Mouse (Mus musculus) heart, embryonic 11.5 days (tissue): ENCODE data around the gene Myl6. TPM values are rescaled to one million over a fixed set of nuclear protein-coding genes. Genes with fewer than 3 reads are reported as not detected.

Source experiments
- ATAC-seq: fragments of 200-750 bp; cut with Nextera tagmentation; replicated peaks from 2 replicates; pipeline ENCODE4 v1.8.0; 2017; ENCODE audit warnings: moderate library complexity; ENCODE audit not compliant: insufficient number of reproducible peaks, low FRiP score, low TSS enrichment
- H3K27ac ChIP-seq: fragments of 300-500 bp; sonication (generic); 2 replicates; pipeline ENCODE4 v1.5.1; 2014; ENCODE audit warnings: mild to moderate bottlenecking, low read depth, low read length
- H3K27me3 ChIP-seq: fragments of 300-500 bp; sonication (generic); 2 replicates; pipeline ENCODE4 v1.6.1; 2014; ENCODE audit warnings: mild to moderate bottlenecking, low read length, mixed read lengths; ENCODE audit not compliant: control insufficient read depth, insufficient read depth
- H3K36me3 ChIP-seq: fragments of 300-500 bp; sonication (generic); 2 replicates; pipeline ENCODE4 v1.6.1; 2014; ENCODE audit warnings: mild to moderate bottlenecking, low read length, moderate library complexity, mixed read lengths; ENCODE audit not compliant: control insufficient read depth, insufficient read depth
- H3K4me1 ChIP-seq: fragments of 300-500 bp; sonication (generic); 2 replicates; pipeline ENCODE4 v1.6.1; 2014; ENCODE audit warnings: low read length; ENCODE audit not compliant: control insufficient read depth, insufficient read depth
- H3K4me2 ChIP-seq: fragments of 300-500 bp; sonication (generic); 2 replicates; pipeline ENCODE4 v1.6.1; 2014; ENCODE audit warnings: mild to moderate bottlenecking, moderate library complexity
- H3K4me3 ChIP-seq: fragments of 300-500 bp; sonication (generic); 2 replicates; pipeline ENCODE4 v1.5.1; 2014; ENCODE audit warnings: low read depth, low read length
- H3K9ac ChIP-seq: fragments of 300-500 bp; sonication (generic); 2 replicates; pipeline ENCODE4 v1.6.1; 2014; ENCODE audit warnings: mild to moderate bottlenecking, low read depth, low read length, moderate library complexity
- H3K9me3 ChIP-seq: fragments of 300-500 bp; sonication (generic); replicated peaks from 2 replicates; pipeline ENCODE4 v1.6.1; 2016; ENCODE audit warnings: low read length; ENCODE audit not compliant: control insufficient read depth
- WGBS: fragments of 180-500 bp; shearing (Covaris S2); extraction: QIAGEN DNeasy Blood & Tissue Kit; methylation state at CpG from one replicate; pipeline ENCODE4 v1.1.7; 2014; ENCODE audit not compliant: insufficient replicate concordance; 5-methylcytosine and 5-hydroxymethylcytosine counted together
- polyA plus RNA-seq: library from polyadenylated mRNA; unstranded; fragments of >200 nt; fragmentation: Nextera tagmentation; extraction: Ambion mirVana; gene quantifications from 2 replicates; pipeline ENCODE4 v1.2.1, GENCODE M21; 2014

Myl6 gene
- polyA plus RNA-seq, 1 experiment from 2014 or later, result 1,242 TPM

DNA sequence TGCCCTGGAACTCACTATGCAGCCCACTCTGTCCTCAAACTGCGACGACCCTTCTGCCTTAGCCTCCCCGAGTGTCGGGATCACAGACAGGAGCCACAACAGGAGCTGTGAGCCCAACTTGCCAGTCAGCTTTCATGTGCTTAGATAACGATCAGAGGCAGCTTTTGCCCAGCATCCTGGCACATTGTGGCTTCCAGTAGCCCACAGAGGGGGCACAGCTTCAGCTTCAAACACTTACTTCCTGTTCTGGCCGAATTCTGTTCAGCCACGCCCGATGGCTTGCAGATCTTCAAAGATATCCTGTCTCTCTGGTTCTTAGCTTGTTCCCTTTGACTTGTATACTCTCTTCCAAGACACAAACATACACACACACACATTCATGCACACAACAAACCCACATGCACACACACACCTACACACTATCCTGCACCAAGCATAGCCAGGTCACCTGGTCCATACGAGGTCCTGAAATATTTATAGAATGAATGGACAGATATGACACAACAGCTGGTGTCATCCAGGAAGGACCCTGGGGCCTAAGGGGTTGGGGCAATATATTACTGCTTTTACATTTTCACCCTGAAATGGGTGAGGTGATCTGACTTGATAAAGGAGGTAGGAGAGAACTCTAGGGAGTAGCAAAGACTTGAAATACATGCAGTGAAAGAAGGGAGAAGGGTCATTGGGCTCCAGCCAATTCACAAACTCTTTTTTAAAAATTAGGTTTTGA, 10.9 kb upstream of the Myl6 start:
- H3K4me3 ChIP-seq, result no peak overlapping the region
- no peak for ATAC-seq
- no peaks in the 10 kb centered on the region for H3K27me3 ChIP-seq
- H3K27ac ChIP-seq, result no peak overlapping the region
- H3K9ac ChIP-seq, result no peak overlapping the region
- H3K4me2 ChIP-seq, result no peak overlapping the region
- no peaks in the 10 kb centered on the region; the same call in 1 of the 2 replicates for H3K36me3 ChIP-seq
- H3K4me1 ChIP-seq, result peaks cover 3% of the 10 kb centered on the region
- H3K9me3 ChIP-seq, result no peaks in the 10 kb centered on the region
- 65% methylated on average over 9 of the region's 9 CpGs for WGBS

DNA sequence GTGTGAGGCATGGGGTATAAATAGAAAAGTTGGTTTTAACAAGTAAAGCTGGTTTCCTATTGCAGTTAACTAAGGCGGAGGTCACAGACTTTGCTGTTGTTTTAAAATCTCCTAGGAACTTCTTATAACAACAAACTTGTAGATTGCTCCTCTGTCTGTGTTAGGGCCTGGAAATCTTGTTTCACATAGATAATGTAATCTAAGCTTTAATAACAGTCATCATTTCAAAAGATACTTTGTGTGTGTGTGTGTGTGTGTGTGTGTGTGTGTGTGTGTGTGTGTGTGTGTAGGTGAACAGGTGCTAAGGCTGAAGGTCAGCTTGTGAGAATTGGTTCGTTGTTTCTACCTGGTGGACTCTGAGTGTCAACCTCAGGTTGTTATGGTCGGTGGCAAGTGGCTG, 10.1 kb upstream of the Myl6 start:
- H3K4me3 ChIP-seq, result no peak overlapping the region
- H3K27ac ChIP-seq, result no peak overlapping the region
- H3K9me3 ChIP-seq, result no peaks in the 10 kb centered on the region
- no peaks in the 10 kb centered on the region for H3K36me3 ChIP-seq
- no peaks in the 10 kb centered on the region for H3K27me3 ChIP-seq
- WGBS, result 77% methylated on average over 3 of the region's 3 CpGs
- H3K9ac ChIP-seq, result no peak overlapping the region
- H3K4me1 ChIP-seq, result peaks cover 3% of the 10 kb centered on the region
- no peak overlapping the region for H3K4me2 ChIP-seq
- ATAC-seq, result no peak

DNA sequence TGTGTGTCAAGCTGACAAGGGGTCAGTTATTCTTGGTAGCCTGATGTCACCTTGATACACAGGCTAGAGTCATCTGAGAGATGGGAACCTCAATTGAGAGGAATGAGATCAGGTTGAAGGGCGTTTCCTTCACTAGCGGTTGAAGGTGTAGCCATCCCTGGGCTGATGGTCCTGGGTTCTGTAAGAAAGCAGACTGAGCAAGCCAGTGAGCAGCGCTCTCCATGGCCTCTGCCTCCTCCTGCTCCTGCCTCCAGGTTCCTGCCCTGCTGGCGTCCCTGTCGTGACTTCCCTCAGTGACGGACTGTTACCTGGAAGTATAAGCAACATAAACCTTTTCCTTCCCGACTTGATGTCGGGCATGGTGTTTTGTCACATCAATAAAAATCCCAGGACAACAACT, 9.6 kb upstream of the Myl6 start:
- H3K36me3 ChIP-seq, result no peaks in the 10 kb centered on the region
- peaks cover 3% of the 10 kb centered on the region for H3K4me1 ChIP-seq
- no peak overlapping the region for H3K27ac ChIP-seq
- no peak overlapping the region for H3K9ac ChIP-seq
- no peak overlapping the region for H3K4me2 ChIP-seq
- H3K4me3 ChIP-seq, result no peak overlapping the region
- no peaks in the 10 kb centered on the region for H3K27me3 ChIP-seq
- WGBS, result 80% methylated on average over 8 of the region's 8 CpGs
- ATAC-seq, result no peak
- H3K9me3 ChIP-seq, result no peaks in the 10 kb centered on the region

DNA sequence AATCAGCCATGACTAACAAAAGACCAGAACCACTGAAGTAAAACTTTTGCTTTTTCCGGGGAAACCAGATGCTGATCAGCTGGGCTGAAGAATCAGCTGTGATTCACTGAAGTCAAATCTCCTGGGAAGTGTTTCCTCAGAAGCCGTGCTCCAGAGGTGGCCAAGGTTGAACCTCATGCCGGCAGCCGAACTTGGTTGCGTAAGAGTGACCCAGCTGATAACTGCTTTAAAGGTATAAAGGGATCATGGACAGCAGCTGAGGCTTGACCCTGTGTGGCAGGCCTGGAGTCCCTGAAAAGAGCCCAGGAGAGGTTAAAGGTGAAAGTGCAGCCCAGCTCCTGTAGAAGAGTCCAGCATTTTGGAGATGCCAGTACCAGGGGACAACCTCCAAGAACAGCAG, 8.4 kb upstream of the Myl6 start:
- H3K27me3 ChIP-seq, result no peaks in the 10 kb centered on the region
- no peak overlapping the region for H3K9ac ChIP-seq
- no peak for ATAC-seq
- 79% methylated on average over 5 of the region's 5 CpGs for WGBS
- no peak overlapping the region for H3K27ac ChIP-seq
- no peak overlapping the region for H3K4me2 ChIP-seq
- H3K9me3 ChIP-seq, result no peaks in the 10 kb centered on the region
- no peaks in the 10 kb centered on the region for H3K36me3 ChIP-seq
- peaks cover 4% of the 10 kb centered on the region for H3K4me1 ChIP-seq
- no peak overlapping the region for H3K4me3 ChIP-seq

DNA sequence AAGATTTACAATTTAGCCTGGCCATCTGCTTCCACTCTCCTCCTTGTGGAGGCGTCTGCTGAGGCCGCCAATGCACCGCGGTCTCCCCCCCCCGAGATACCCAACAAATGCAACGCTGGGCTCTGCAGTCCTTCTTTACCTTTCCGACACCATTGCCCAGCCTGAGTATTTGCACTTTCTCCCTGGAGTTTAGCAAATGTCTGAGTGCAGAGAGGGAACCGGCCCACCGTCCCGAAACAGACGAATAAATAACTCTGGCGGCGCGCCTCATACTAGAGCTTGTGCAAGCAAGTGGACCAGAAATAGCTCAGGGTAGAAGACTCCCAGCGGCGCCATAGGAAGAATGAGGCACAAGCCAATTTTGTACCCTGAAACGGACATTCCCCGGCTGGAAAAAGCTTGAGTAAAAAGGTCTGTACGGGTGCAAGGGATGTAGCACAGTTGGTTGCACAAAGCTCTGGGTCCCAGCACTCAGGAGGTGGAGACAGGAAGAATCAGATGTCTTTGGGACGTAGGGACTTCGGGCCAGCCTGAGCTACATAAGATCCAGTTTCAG, 5.2 kb upstream of the Myl6 start:
- H3K4me1 ChIP-seq, result peaks cover 26% of the 10 kb centered on the region
- no peaks in the 10 kb centered on the region for H3K36me3 ChIP-seq
- WGBS, result 2% methylated on average over 21 of the region's 21 CpGs
- H3K9ac ChIP-seq, result peak overlapping the region; percentile 70
- H3K27me3 ChIP-seq, result no peaks in the 10 kb centered on the region
- H3K27ac ChIP-seq, result peak overlapping the region; percentile 88
- ATAC-seq, result peak; percentile 18; the same call in 1 of the 2 replicates
- peak overlapping the region; percentile 66 for H3K4me2 ChIP-seq
- H3K9me3 ChIP-seq, result no peaks in the 10 kb centered on the region
- peak overlapping the region; percentile 51 for H3K4me3 ChIP-seq

DNA sequence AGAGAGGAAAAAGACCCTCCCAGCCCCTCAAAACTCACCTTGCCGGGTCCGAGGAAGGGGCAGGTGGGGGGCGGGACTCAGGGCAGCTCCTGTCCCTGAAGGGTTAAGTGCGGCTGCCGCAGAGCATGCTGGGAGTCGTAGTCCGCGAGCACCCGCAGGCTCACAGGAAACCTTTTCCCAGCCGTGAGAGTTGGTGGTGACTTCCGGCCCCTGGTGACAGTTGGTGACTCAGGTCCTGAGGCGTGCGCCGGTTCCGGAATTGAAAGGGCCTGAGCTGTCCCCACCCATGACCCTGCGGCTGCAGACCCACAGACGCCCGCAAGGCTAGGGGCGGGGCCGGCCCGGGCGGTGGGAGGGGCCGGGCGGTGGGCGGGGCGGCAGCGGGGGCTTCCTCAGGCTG, 4.6 kb upstream of the Myl6 start, which contains the start of gene Myl6b:
Gene Myl6b, minus strand, starts transcription at position 96 of the 400 bp plus-strand sequence.
- Histone ChIP-seq H3K9ac (peak within 1 kb of the TSS; percentile 70), H3K9me3 (no peaks in the 10 kb centered on the region), H3K4me2 (peak within 1 kb of the TSS; percentile 66), H3K4me3 (peak within 1 kb of the TSS; percentile 51), H3K27me3 (no peaks in the 10 kb centered on the region), H3K4me1 (peaks cover 24% of the 10 kb centered on the region), H3K27ac (peak within 1 kb of the TSS; percentile 88), H3K36me3 (no peaks in the 10 kb centered on the region)
- ATAC-seq, result peak; percentile 90
- 0% methylated on average over 27 of the region's 27 CpGs for WGBS

DNA sequence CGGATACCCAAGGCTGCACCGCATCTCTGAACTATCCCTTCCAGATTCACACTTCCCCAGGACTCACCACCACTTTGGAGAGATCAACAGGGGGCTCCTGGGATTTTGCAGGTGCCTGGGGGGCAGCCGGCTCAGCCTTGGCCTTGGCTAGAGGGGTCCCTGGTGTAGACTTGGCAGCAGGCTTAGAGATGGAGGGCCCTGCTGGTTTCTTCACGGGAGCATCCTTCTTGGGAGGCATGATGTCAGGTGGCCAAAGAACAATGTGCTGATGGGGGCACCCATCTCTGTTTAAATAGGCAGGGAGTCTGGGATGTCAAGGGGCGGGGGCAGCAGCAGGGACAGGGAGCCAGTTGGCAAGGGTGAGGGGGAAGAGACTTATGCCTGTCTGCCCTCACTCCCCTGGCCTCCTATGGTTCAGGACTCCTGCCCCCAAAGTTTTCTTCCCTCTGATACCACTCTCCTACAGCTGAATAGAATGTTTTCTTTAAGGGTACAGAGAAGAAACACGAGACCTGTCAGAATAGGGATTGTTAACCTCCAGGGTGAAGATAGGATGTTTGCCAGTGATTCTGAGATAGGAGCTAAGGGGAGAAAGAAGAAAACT, 3.3 kb upstream of the Myl6 start:
- no peak overlapping the region for H3K27ac ChIP-seq
- H3K36me3 ChIP-seq, result no peaks in the 10 kb centered on the region
- no peak overlapping the region; the same call in 1 of the 2 replicates for H3K4me2 ChIP-seq
- no peak overlapping the region for H3K4me3 ChIP-seq
- peak overlapping the region; percentile 39; the same call in 1 of the 2 replicates for H3K9ac ChIP-seq
- H3K9me3 ChIP-seq, result no peaks in the 10 kb centered on the region
- peaks cover 24% of the 10 kb centered on the region for H3K4me1 ChIP-seq
- 44% methylated on average over 6 of the region's 6 CpGs for WGBS
- no peaks in the 10 kb centered on the region for H3K27me3 ChIP-seq
- no peak for ATAC-seq

DNA sequence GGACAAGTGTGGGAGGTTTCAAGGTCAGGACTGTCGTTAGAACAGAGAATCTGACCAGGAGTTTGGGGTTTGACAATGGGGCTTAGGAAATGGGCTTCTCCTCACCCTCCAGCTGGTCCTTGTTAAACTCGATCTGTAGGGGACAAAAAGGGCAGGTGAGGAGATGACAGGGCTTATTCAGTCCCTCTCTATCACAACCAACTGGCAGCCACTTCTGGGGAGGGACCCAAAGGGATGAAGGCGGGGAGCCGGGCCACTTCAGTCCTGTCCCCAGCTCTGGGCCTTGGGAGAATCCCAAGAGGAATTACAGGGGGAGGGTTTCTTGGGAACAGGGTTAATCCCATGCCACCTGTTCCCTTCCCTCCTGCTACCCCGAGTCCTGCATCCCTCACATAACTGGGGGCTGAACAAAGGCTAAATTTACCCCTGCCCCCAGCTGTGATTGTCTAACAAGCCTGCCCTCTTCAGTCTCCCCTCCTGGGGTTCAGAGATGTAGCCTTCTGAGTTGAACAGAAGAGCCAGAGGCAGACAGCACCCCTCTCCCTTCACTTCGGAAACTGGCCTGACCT, 2.6 kb upstream of the Myl6 start:
- Histone ChIP-seq H3K27ac (no peak overlapping the region), H3K4me3 (no peak overlapping the region)

More for the DNA sequence above, 2.6 kb upstream of the Myl6 start:
- no peak overlapping the region for H3K9ac ChIP-seq
- peaks cover 30% of the 10 kb centered on the region for H3K4me1 ChIP-seq
- H3K27me3 ChIP-seq, result no peaks in the 10 kb centered on the region
- no peaks in the 10 kb centered on the region for H3K36me3 ChIP-seq
- no peaks in the 10 kb centered on the region for H3K9me3 ChIP-seq
- ATAC-seq, result no peak
- WGBS, result 39% methylated on average over 6 of the region's 6 CpGs
- H3K4me2 ChIP-seq, result no peak overlapping the region
